ENCODE assay signal across 8 mouse cellular contexts in genomic region chr8:119798170-119798964, GRCm38 (mm10). TPM values are rescaled to one million over a fixed set of nuclear protein-coding genes. Genes with fewer than 3 reads are reported as not detected.
DNase-seq lines count a peak whose midpoint lies in the region; ATAC-seq lines count a peak whose summit lies in the region.

No protein-coding gene starts in this region.

- H3K27ac ChIP-seq in heart, embryonic 14.5 days (replicated peaks in 1 of 2; ENCODE audit: control insufficient read depth in 1 of 2, insufficient read depth in 1 of 2, low read depth in 2 of 2, low read length in 2 of 2) = no peak overlapping the region
- no peak overlapping the region for H3K27ac ChIP-seq in liver, embryonic 15.5 days (replicated peaks)
- H3K27ac ChIP-seq in neural tube, embryonic 12.5 days = peak overlapping the region; percentile 67

- H3K9me3 ChIP-seq in heart, embryonic 14.5 days (ENCODE audit: control insufficient read depth, low read length) = no peaks in the 10 kb centered on the region
- H3K9me3 ChIP-seq in liver, embryonic 15.5 days (replicated peaks) = no peaks in the 10 kb centered on the region
- no peaks in the 10 kb centered on the region for H3K9me3 ChIP-seq in neural tube, embryonic 12.5 days

- no peaks in the 10 kb centered on the region for H3K36me3 ChIP-seq in heart, embryonic 14.5 days (ENCODE audit: control insufficient read depth, insufficient read depth, low read length)
- H3K36me3 ChIP-seq in liver, embryonic 15.5 days (replicated peaks) = no peaks in the 10 kb centered on the region
- H3K36me3 ChIP-seq in neural tube, embryonic 12.5 days = no peaks in the 10 kb centered on the region

- peak overlapping the region; percentile 44 for H3K4me2 ChIP-seq in heart, embryonic 14.5 days (ENCODE audit: low read length)
- H3K4me2 ChIP-seq in liver, embryonic 15.5 days = peak overlapping the region; percentile 46
- peak overlapping the region; percentile 48 for H3K4me2 ChIP-seq in neural tube, embryonic 12.5 days (replicated peaks)

- DNase-seq in cerebellum, postnatal 14 days = peak; percentile 48 to 65
- DNase-seq in cerebellum, adult 11 months = no peak
- DNase-seq in embryo, embryonic 11 days = peak; percentile 81
- DNase-seq in kidney, postnatal 10 days = peak; percentile 77
- DNase-seq in testis, postnatal 10 days (ENCODE audit: low spot score) = peak; percentile 68

- WGBS in heart, embryonic 14.5 days = 12% methylated on average over 15 of the region's 15 CpGs
- 14% methylated on average over 15 of the region's 15 CpGs for WGBS in liver, embryonic 15.5 days (ENCODE audit: insufficient replicate concordance)
- 5% methylated on average over 15 of the region's 15 CpGs for whole genome bisulfite sequencing in neural tube, embryonic 12.5 days

- peaks cover 5 to 9% of the 10 kb centered on the region in 2 experiments; a peak in 3 of 4 replicates for H3K4me1 ChIP-seq in heart, embryonic 14.5 days (ENCODE audit: control insufficient read depth in 2 of 2, insufficient read depth in 2 of 2, low read length in 2 of 2)
- peaks cover 8% of the 10 kb centered on the region for H3K4me1 ChIP-seq in liver, embryonic 15.5 days (replicated peaks)
- H3K4me1 ChIP-seq in neural tube, embryonic 12.5 days = peaks cover 37% of the 10 kb centered on the region

- H3K9ac ChIP-seq in heart, embryonic 14.5 days (ENCODE audit: low read length) = peak overlapping the region; percentile 11; the same call in 1 of the 2 replicates
- no peak overlapping the region for H3K9ac ChIP-seq in liver, embryonic 15.5 days
- H3K9ac ChIP-seq in neural tube, embryonic 12.5 days = peak overlapping the region; percentile 26; the same call in 1 of the 2 replicates

- ATAC-seq in heart, embryonic 14.5 days (ENCODE audit: insufficient number of reproducible peaks, insufficient read depth, low FRiP score, low read depth) = no peak; the same call in 1 of the 2 replicates
- ATAC-seq in liver, embryonic 15.5 days (ENCODE audit: insufficient read depth) = 0 out of 2 replicates have a peak, but pooled peaks have one; percentile 14
- peak; percentile 73 for ATAC-seq in neural tube, embryonic 12.5 days (ENCODE audit: low FRiP score, low read depth)

- no peak overlapping the region for H3K4me3 ChIP-seq in heart, embryonic 14.5 days (ENCODE audit: control insufficient read depth in 1 of 2, insufficient read depth in 1 of 2, low read depth in 1 of 2, low read length in 2 of 2)
- no peak overlapping the region; the same call in 1 of the 2 replicates for H3K4me3 ChIP-seq in liver, embryonic 15.5 days (replicated peaks)
- no peak overlapping the region for H3K4me3 ChIP-seq in neural tube, embryonic 12.5 days

- H3K27me3 ChIP-seq in heart, embryonic 14.5 days (ENCODE audit: control insufficient read depth, insufficient read depth, low read length) = no peaks in the 10 kb centered on the region
- no peaks in the 10 kb centered on the region for H3K27me3 ChIP-seq in liver, embryonic 15.5 days
- H3K27me3 ChIP-seq in neural tube, embryonic 12.5 days (replicated peaks) = no peaks in the 10 kb centered on the region

RNA-seq across cellular contexts. Expression of gene Tldc1, which starts 20.2 kb away (rescaled TPM):
- polyA plus RNA-seq in heart, embryonic 14.5 days (2014; fragmentation: Nextera tagmentation; extraction: Ambion mirVana) = 11.1 and 11.4 TPM in 2 replicates
- polyA plus RNA-seq in liver, embryonic 15.5 days (2015; fragmentation: Nextera tagmentation; extraction: Ambion mirVana) = 4.1 and 4.6 TPM in 2 replicates
- 11.6 and 12.1 TPM in 2 replicates for polyA plus RNA-seq in neural tube, embryonic 12.5 days (2016; fragmentation: Nextera tagmentation; extraction: Ambion mirVana)

RNA-seq across cellular contexts. Expression of gene Cotl1, which starts 42.0 kb away (rescaled TPM):
- polyA plus RNA-seq in heart, embryonic 14.5 days (2014; fragmentation: Nextera tagmentation; extraction: Ambion mirVana) = 55.1 and 75.9 TPM in 2 replicates
- 31.9 and 33.3 TPM in 2 replicates for polyA plus RNA-seq in liver, embryonic 15.5 days (2015; fragmentation: Nextera tagmentation; extraction: Ambion mirVana)
- polyA plus RNA-seq in neural tube, embryonic 12.5 days (2016; fragmentation: Nextera tagmentation; extraction: Ambion mirVana) = 219 and 263 TPM in 2 replicates
